Mouse (Mus musculus): ENCODE measurements at regions not wholly inside any gene's neighbourhood (a gene's known extent, or its start where the extent isn't known, plus 50 kb on each side); places are given as distances from the start of the nearest gene placed in this dataset.

GRCm38 (mm10) chr8:30952818-30953217 lies 2475.7 kb upstream of the 5930422O12Rik start:
- DNase-seq, result no peak

- no peak for DNase-seq
These were observed 2468.9 kb upstream of the 5930422O12Rik start for GRCm38 (mm10) chr8:30959436-30960180.

- DNase-seq, result no peak
These were observed 2468.0 kb upstream of the 5930422O12Rik start for GRCm38 (mm10) chr8:30960486-30960885.

GRCm38 (mm10) chr8:30962207-30962606 lies 2466.3 kb upstream of the 5930422O12Rik start:
- DNase-seq, result no peak

GRCm38 (mm10) chr8:30982814-30983213 lies 2445.7 kb upstream of the 5930422O12Rik start:
- no peak for DNase-seq

- no peak for DNase-seq
These were observed 2440.5 kb upstream of the 5930422O12Rik start for GRCm38 (mm10) chr8:30988051-30988450.

GRCm38 (mm10) chr8:30998657-30999056 lies 2429.9 kb upstream of the 5930422O12Rik start:
- no peak for DNase-seq

- DNase-seq, result no peak
These were observed 2428.4 kb upstream of the 5930422O12Rik start for GRCm38 (mm10) chr8:31000120-31000519.

- DNase-seq, result no peak
These were observed 2426.4 kb upstream of the 5930422O12Rik start for GRCm38 (mm10) chr8:31001980-31002730.

- DNase-seq, result no peak
These were observed 2420.2 kb upstream of the 5930422O12Rik start for GRCm38 (mm10) chr8:31008309-31008708.

- no peak for DNase-seq
These were observed 2416.4 kb upstream of the 5930422O12Rik start for GRCm38 (mm10) chr8:31012068-31012467.

GRCm38 (mm10) chr8:31031721-31032591 lies 2396.6 kb upstream of the 5930422O12Rik start:
- DNase-seq, result peak; percentile 68 to 76

GRCm38 (mm10) chr8:31033281-31033680 lies 2395.2 kb upstream of the 5930422O12Rik start:
- peak; percentile 85 to 93 for DNase-seq

- peak in 1 of 2 experiments; percentile 41 for DNase-seq
These were observed 2391.6 kb upstream of the 5930422O12Rik start for GRCm38 (mm10) chr8:31036892-31037291.

Data from kidney, postnatal 25 days (tissue).